Mouse (Mus musculus) midbrain, postnatal 0 days (tissue): ENCODE results near the gene Adgrg3. TPM values are rescaled to one million over a fixed set of nuclear protein-coding genes. Genes with fewer than 3 reads are reported as not detected.

Experiments used
- ATAC-seq: fragments of 200-750 bp; cut with Nextera tagmentation; 2 replicates; pipeline ENCODE4 v1.8.0; 2017; ENCODE audit warnings: moderate number of reproducible peaks, mild to moderate bottlenecking, moderate TSS enrichment, moderate library complexity; ENCODE audit not compliant: low FRiP score
- DNase-seq: peaks from one replicate; pipeline ENCODE4 v3.0.0-alpha.2; 2015; ENCODE audit warnings: low spot score
- H3K27ac ChIP-seq: fragments of 300-500 bp; sonication (generic); 2 replicates; pipeline ENCODE4 v1.5.1; 2014; ENCODE audit warnings: low read depth, mild to moderate bottlenecking, low read length, mixed read lengths
- H3K27me3 ChIP-seq: fragments of 300-500 bp; sonication (generic); 2 replicates; pipeline ENCODE4 v1.6.1; 2014; ENCODE audit warnings: low read length, control low read depth, mixed read lengths; ENCODE audit not compliant: insufficient read depth
- H3K36me3 ChIP-seq: fragments of 300-500 bp; sonication (generic); 2 replicates; pipeline ENCODE4 v1.6.1; 2014; ENCODE audit warnings: low read length, control low read depth, mixed read lengths; ENCODE audit not compliant: insufficient read depth
- H3K4me1 ChIP-seq: fragments of 300-500 bp; sonication (generic); 2 replicates; pipeline ENCODE4 v1.6.1; 2014; ENCODE audit warnings: mild to moderate bottlenecking, control low read depth, antibody characterized with exemption, low read length, mixed read lengths; ENCODE audit not compliant: insufficient read depth
- H3K4me2 ChIP-seq: fragments of 300-500 bp; sonication (generic); 2 replicates; pipeline ENCODE4 v1.6.1; 2014; ENCODE audit warnings: low read depth, mild to moderate bottlenecking, low read length, mixed read lengths; ENCODE audit not compliant: poor library complexity, severe bottlenecking
- H3K4me3 ChIP-seq: fragments of 300-500 bp; sonication (generic); 2 replicates; pipeline ENCODE4 v1.5.1; 2014; ENCODE audit warnings: low read depth, mild to moderate bottlenecking, low read length, moderate library complexity
- H3K9ac ChIP-seq: fragments of 300-500 bp; sonication (generic); replicated peaks from 2 replicates; pipeline ENCODE4 v1.6.1; 2014; ENCODE audit warnings: mild to moderate bottlenecking, low read length, moderate library complexity, mixed read lengths; ENCODE audit not compliant: poor library complexity, severe bottlenecking
- H3K9me3 ChIP-seq: fragments of 300-500 bp; sonication (generic); 2 replicates; pipeline ENCODE4 v1.6.1; 2016; ENCODE audit warnings: low read length, control low read depth
- CTCF ChIP-seq: IDR thresholded peaks from 2 replicates; pipeline ENCODE4 v1.5.1; 2016; ENCODE audit warnings: antibody characterized with exemption, mild to moderate bottlenecking
- WGBS: fragments of 180-500 bp; shearing (Covaris S2); extraction: QIAGEN DNeasy Blood & Tissue Kit; methylation state at CpG from one replicate; pipeline ENCODE4 v1.1.7; 2014; 5-methylcytosine and 5-hydroxymethylcytosine counted together
- polyA plus RNA-seq: library from polyadenylated mRNA; unstranded; fragments of >200 nt; fragmentation: Nextera tagmentation; extraction: Ambion mirVana; gene quantifications from 2 replicates; pipeline ENCODE4 v1.2.1, GENCODE M21; 2015
- total RNA-seq: library from RNA; depleted of rRNA; stranded (reverse); fragments of >200 nt; gene quantifications from 2 replicates; pipeline ENCODE4 v1.2.3, GENCODE M21; 2014

The Adgrg3 gene
- total and polyA plus RNA-seq, 2 experiments from 2014 or later, result 0.59 to 1.5 TPM

DNA sequence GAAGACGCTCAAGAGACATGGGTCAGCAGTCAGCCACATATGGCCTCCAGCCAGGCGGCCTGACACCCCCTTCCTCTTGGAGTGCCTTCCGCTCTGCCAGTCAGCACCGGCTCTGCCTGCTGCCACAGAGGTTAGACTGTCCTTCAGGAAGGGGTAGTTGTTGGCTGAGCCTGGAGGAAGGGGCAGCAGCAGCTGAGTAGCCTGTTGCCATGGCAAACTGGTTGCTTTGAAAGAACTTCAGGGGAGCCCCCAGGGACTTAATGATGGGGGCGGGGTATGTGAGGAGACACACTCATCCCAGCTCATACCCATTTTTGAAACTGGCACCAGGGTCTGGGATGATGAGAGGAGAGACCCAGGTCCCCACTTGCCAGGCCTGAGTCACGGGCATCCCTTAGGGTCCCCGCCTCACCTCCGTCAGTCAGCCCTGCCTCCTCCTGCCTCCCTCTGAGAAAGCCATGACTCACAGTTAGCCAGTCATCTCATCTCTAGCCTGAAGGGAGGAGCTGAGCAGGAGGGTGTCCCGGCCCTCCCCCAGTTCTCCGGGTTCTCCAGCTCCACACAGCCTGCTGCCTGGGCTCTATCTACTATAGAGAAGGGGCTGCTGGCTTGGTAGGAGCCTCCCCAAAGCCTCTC lies 33.5 kb upstream of the Adgrg3 start:
- Histone ChIP-seq H3K27me3 (no peaks in the 10 kb centered on the region), H3K4me3 (peak overlapping the region; percentile 12; the same call in 1 of the 2 replicates)
- 7% methylated on average over 10 of the region's 10 CpGs for WGBS

DNA sequence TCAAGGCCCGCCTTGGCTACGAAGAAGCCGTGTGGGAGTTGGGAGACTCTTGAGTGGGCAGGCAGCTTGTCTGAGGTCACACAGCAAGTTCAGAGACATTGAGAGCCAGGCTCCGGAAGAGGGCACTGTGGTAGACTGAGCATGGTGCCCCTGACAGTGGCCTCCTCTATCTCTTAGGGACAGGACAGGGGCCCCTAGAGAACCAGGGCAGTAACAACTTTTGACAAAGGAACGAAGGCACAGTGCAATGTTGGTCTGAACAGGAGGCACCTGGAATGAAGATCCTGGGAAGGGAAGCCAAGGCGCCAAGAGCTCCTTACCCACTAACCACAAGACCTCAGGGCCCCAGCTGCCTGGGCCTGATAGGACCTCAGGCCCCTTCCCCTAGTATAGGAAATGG lies 32.5 kb upstream of the Adgrg3 start:
- Histone ChIP-seq H3K4me3 (no peak overlapping the region), H3K36me3 (no peaks in the 10 kb centered on the region), H3K9me3 (no peaks in the 10 kb centered on the region), H3K27ac (peak overlapping the region; percentile 34; the same call in 1 of the 2 replicates), H3K4me2 (peak overlapping the region; percentile 31), H3K27me3 (no peaks in the 10 kb centered on the region), H3K9ac (no peak overlapping the region), H3K4me1 (peaks cover 31% of the 10 kb centered on the region)
- DNase-seq, result no peak
- WGBS, result 95% methylated on average over 6 of the region's 6 CpGs
- no peak for TF ChIP-seq CTCF
- ATAC-seq, result no peak

More for the DNA sequence above, 33.5 kb upstream of the Adgrg3 start:
- peak; percentile 89 for DNase-seq
- peak overlapping the region; percentile 37; the same call in 1 of the 2 replicates for H3K9ac ChIP-seq
- TF ChIP-seq CTCF, result no peak
- no peaks in the 10 kb centered on the region for H3K36me3 ChIP-seq
- H3K27ac ChIP-seq, result peak overlapping the region; percentile 34
- peak; percentile 80 for ATAC-seq
- peak overlapping the region; percentile 31 for H3K4me2 ChIP-seq
- H3K9me3 ChIP-seq, result no peaks in the 10 kb centered on the region
- peaks cover 31% of the 10 kb centered on the region for H3K4me1 ChIP-seq

DNA sequence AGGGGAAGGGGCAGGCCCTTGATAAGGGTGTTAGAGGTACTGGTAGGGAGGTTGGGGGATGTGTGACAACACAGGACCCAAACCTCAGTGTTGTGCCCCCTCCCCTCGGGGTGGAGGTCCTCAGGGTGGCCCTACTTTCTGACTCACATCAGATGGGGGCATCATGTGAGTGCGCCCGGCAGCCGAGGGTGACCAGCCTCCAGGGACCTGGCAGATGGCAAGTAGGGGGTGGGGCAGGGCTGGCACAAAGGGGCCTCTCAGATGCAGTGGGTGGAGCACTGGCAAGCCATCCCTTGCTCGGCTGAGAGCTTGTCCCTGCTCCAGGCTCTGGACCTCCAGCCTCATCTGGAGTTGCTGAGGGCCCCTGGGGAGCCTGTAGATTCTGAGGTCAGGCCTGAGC lies 30.8 kb upstream of the Adgrg3 start:
- DNase-seq, result peak; percentile 75
- TF ChIP-seq CTCF, result no peak
- H3K27me3 ChIP-seq, result no peaks in the 10 kb centered on the region
- no peaks in the 10 kb centered on the region for H3K9me3 ChIP-seq
- peaks cover 36% of the 10 kb centered on the region for H3K4me1 ChIP-seq
- H3K9ac ChIP-seq, result no peak overlapping the region
- H3K4me2 ChIP-seq, result peak overlapping the region; percentile 12
- ATAC-seq, result peak; percentile 35; the same call in 1 of the 2 replicates
- 36% methylated on average over 5 of the region's 5 CpGs for WGBS
- H3K36me3 ChIP-seq, result no peaks in the 10 kb centered on the region
- H3K27ac ChIP-seq, result peak overlapping the region; percentile 57; the same call in 1 of the 2 replicates
- no peak overlapping the region for H3K4me3 ChIP-seq

DNA sequence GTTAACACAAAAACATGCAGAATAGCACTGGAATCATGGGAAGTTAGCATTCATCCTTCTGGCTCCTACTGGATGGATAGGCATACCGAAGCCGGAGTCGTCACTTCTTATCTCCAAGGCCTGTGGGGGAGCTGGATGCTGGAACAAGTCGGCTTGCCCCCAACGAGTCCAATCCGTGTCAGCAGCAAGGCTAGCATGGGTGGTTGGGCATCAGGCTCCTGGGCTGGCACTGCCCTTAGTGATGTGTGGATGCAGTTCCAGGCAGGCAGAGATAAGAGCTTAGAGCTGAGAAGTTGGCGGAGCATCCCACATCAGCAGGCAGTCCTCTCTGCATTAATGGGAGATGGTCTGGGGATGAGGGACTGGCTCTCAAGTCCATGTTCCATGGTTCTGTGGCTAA lies 29.9 kb upstream of the Adgrg3 start:
- H3K9me3 ChIP-seq, result no peaks in the 10 kb centered on the region
- 70% methylated on average over 7 of the region's 7 CpGs for WGBS
- H3K4me1 ChIP-seq, result peaks cover 36% of the 10 kb centered on the region
- TF ChIP-seq CTCF, result no peak
- H3K27me3 ChIP-seq, result no peaks in the 10 kb centered on the region
- no peak overlapping the region for H3K4me3 ChIP-seq
- no peak overlapping the region for H3K27ac ChIP-seq
- no peak overlapping the region for H3K9ac ChIP-seq
- no peak for ATAC-seq
- H3K4me2 ChIP-seq, result no peak overlapping the region; the same call in 1 of the 2 replicates
- no peaks in the 10 kb centered on the region for H3K36me3 ChIP-seq
- no peak for DNase-seq

DNA sequence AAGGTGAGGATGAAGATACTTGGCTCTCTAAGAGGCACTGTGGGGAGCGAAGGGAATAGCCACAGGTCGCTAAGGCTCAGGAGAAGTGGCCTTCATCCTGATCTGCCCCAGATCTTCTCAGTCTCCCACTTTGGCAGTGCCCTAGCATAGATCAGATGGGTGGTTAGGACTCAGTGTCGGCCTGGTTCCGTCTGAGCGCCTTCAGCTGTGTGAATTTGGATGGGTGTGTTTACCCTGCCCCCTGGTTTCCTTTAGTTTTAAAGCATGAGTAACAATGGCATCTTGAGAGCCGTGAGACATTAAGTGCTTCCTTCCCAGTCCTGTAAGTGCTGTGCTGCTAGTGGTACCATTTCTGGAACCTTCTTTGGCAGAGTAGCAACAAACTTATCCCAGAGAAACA lies 28.9 kb upstream of the Adgrg3 start:
- H3K27ac ChIP-seq, result no peak overlapping the region
- no peaks in the 10 kb centered on the region for H3K9me3 ChIP-seq
- no peak for DNase-seq
- H3K4me1 ChIP-seq, result peaks cover 39% of the 10 kb centered on the region
- H3K27me3 ChIP-seq, result no peaks in the 10 kb centered on the region
- H3K9ac ChIP-seq, result no peak overlapping the region
- H3K4me2 ChIP-seq, result no peak overlapping the region
- WGBS, result 89% methylated on average over 6 of the region's 6 CpGs
- no peak for ATAC-seq
- H3K36me3 ChIP-seq, result no peaks in the 10 kb centered on the region
- H3K4me3 ChIP-seq, result no peak overlapping the region
- no peak for TF ChIP-seq CTCF

DNA sequence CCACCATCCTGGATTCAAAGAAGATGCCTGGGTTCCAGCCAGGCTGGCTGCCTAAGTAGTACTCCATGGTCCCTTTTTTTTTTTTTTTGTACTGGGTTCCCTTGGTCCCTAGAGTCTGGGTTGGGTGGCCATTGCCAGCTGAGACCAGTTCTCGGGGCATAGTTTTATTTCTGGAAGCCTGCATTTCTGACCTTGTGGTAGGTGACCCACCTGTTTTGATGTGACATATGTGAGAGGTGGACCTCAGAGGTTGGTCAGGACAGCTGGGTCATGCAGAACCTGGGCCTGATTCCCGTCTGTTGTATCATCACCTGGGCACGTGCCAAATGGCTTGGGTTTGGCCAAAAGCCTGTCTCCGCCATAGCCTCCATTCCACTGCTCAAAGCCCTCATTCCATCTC lies 27.8 kb upstream of the Adgrg3 start:
- 89% methylated on average over 4 of the region's 4 CpGs for WGBS

More for the DNA sequence above, 27.8 kb upstream of the Adgrg3 start:
- TF ChIP-seq CTCF, result no peak
- no peaks in the 10 kb centered on the region for H3K36me3 ChIP-seq
- no peak overlapping the region for H3K4me2 ChIP-seq
- H3K4me3 ChIP-seq, result no peak overlapping the region
- H3K9me3 ChIP-seq, result no peaks in the 10 kb centered on the region
- H3K4me1 ChIP-seq, result peaks cover 33% of the 10 kb centered on the region
- no peak overlapping the region for H3K27ac ChIP-seq
- no peak overlapping the region for H3K9ac ChIP-seq
- DNase-seq (no peak), ATAC-seq (no peak)
- no peaks in the 10 kb centered on the region for H3K27me3 ChIP-seq
